Mouse (Mus musculus): Measurements from ENCODE around the gene Smug1. TPM values are rescaled to one million over a fixed set of nuclear protein-coding genes. Genes with fewer than 3 reads are reported as not detected.

The Smug1 gene
- total RNA-seq, 1 experiment: 10.6 TPM

- H3K36me3 ChIP-seq (ENCODE audit: control insufficient read depth, insufficient read depth, low read length, poor library complexity, severe bottlenecking): no peaks in the 10 kb centered on the region
- no peak overlapping the region for H3K9ac ChIP-seq (ENCODE audit: insufficient read depth, low read depth, low read length, poor library complexity, severe bottlenecking)
- TF ChIP-seq MAFK (IDR thresholded peaks at IDR 0.05; ENCODE audit: insufficient read depth, low read depth, low read length) (no peak), ZNF384 (IDR thresholded peaks at IDR 0.05; ENCODE audit: low read depth, low read length) (no peak), ZC3H11A (IDR thresholded peaks at IDR 0.05; ENCODE audit: borderline replicate concordance, low read depth, low read length) (no peak), HCFC1 (IDR thresholded peaks at IDR 0.05; ENCODE audit: borderline replicate concordance, insufficient read depth, low read length) (no peak), CHD2 (IDR thresholded peaks at IDR 0.05; ENCODE audit: low read depth, low read length) (no peak)
- H3K4me1 ChIP-seq (ENCODE audit: control insufficient read depth in 2 of 2, insufficient read depth in 2 of 2, low read length in 2 of 2, poor library complexity in 1 of 2): no peaks in the 10 kb centered on the region
- H3K4me3 ChIP-seq (ENCODE audit: insufficient read depth in 1 of 2, low read depth in 1 of 2, low read length in 2 of 2, poor library complexity in 1 of 2, severe bottlenecking in 1 of 2): no peak overlapping the region
- H3K27ac ChIP-seq (ENCODE audit: insufficient read depth, low read depth, low read length, poor library complexity, severe bottlenecking): no peak overlapping the region
- in situ Hi-C loops (cut with MboI; ENCODE audit: low sequenced_read_pairs in 2 of 2, unreplicated experiment in 2 of 2): no loop called here
- DNase-seq (ENCODE audit: low read depth, low spot score): no peak
- no peaks in the 10 kb centered on the region for H3K9me3 ChIP-seq (ENCODE audit: control insufficient read depth, insufficient read depth, low read depth, low read length)
Measured at GRCm38 (mm10) chr15:103115256-103115655, 51.6 kb downstream of the Smug1 start.

DNA sequence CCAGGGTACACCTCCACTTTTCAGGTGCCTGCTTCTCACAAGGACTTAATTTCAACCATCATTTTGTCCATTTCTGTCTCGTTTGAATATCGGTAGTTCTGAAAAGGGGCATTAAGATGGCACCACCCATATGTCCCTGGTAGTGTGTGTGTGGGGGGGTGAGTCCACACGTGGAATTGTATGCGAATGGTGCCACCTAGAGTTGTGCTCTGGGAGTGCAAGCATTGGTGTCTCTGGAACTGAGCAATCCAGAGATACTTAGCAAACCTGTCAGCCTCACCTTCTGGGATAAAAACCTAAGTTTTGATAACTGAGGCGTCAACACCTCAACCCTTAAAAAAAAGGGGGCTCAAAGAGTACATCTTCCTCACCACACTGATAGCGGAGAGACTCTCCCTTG lies 53.8 kb downstream of the Smug1 start:
- Histone ChIP-seq H3K9ac (ENCODE audit: insufficient read depth, low read depth, low read length, poor library complexity, severe bottlenecking) (no peak overlapping the region), H3K9me3 (ENCODE audit: control insufficient read depth, insufficient read depth, low read depth, low read length) (no peaks in the 10 kb centered on the region), H3K27ac (ENCODE audit: insufficient read depth, low read depth, low read length, poor library complexity, severe bottlenecking) (no peak overlapping the region), H3K36me3 (ENCODE audit: control insufficient read depth, insufficient read depth, low read length, poor library complexity, severe bottlenecking) (no peaks in the 10 kb centered on the region), H3K4me3 (ENCODE audit: insufficient read depth in 1 of 2, low read depth in 1 of 2, low read length in 2 of 2, poor library complexity in 1 of 2, severe bottlenecking in 1 of 2) (no peak overlapping the region), H3K4me1 (ENCODE audit: control insufficient read depth in 2 of 2, insufficient read depth in 2 of 2, low read length in 2 of 2, poor library complexity in 1 of 2) (no peaks in the 10 kb centered on the region)
- DNase-seq (ENCODE audit: low read depth, low spot score): no peak
- in situ Hi-C loops (cut with MboI; ENCODE audit: low sequenced_read_pairs in 2 of 2, unreplicated experiment in 2 of 2): no loop called here
- TF ChIP-seq HCFC1 (IDR thresholded peaks at IDR 0.05; ENCODE audit: borderline replicate concordance, insufficient read depth, low read length) (no peak), ZC3H11A (IDR thresholded peaks at IDR 0.05; ENCODE audit: borderline replicate concordance, low read depth, low read length) (no peak), CHD2 (IDR thresholded peaks at IDR 0.05; ENCODE audit: low read depth, low read length) (no peak), MAFK (IDR thresholded peaks at IDR 0.05; ENCODE audit: insufficient read depth, low read depth, low read length) (no peak), ZNF384 (IDR thresholded peaks at IDR 0.05; ENCODE audit: low read depth, low read length) (no peak)

- DNase-seq (ENCODE audit: low read depth, low spot score): no peak
- no peaks in the 10 kb centered on the region for H3K4me1 ChIP-seq (ENCODE audit: control insufficient read depth in 2 of 2, insufficient read depth in 2 of 2, low read length in 2 of 2, poor library complexity in 1 of 2)
- H3K4me3 ChIP-seq (ENCODE audit: insufficient read depth in 1 of 2, low read depth in 1 of 2, low read length in 2 of 2, poor library complexity in 1 of 2, severe bottlenecking in 1 of 2): no peak overlapping the region
- H3K27ac ChIP-seq (ENCODE audit: insufficient read depth, low read depth, low read length, poor library complexity, severe bottlenecking): no peak overlapping the region
- TF ChIP-seq HCFC1 (IDR thresholded peaks at IDR 0.05; ENCODE audit: borderline replicate concordance, insufficient read depth, low read length): no peak
- TF ChIP-seq ZC3H11A (IDR thresholded peaks at IDR 0.05; ENCODE audit: borderline replicate concordance, low read depth, low read length): no peak
- no peak for TF ChIP-seq ZNF384 (IDR thresholded peaks at IDR 0.05; ENCODE audit: low read depth, low read length)
- no peak for TF ChIP-seq CHD2 (IDR thresholded peaks at IDR 0.05; ENCODE audit: low read depth, low read length)
- TF ChIP-seq MAFK (IDR thresholded peaks at IDR 0.05; ENCODE audit: insufficient read depth, low read depth, low read length): no peak
- no peak overlapping the region for H3K9ac ChIP-seq (ENCODE audit: insufficient read depth, low read depth, low read length, poor library complexity, severe bottlenecking)
- H3K9me3 ChIP-seq (ENCODE audit: control insufficient read depth, insufficient read depth, low read depth, low read length): no peaks in the 10 kb centered on the region
- in situ Hi-C loops (cut with MboI; ENCODE audit: low sequenced_read_pairs in 2 of 2, unreplicated experiment in 2 of 2): no loop called here
- no peaks in the 10 kb centered on the region for H3K36me3 ChIP-seq (ENCODE audit: control insufficient read depth, insufficient read depth, low read length, poor library complexity, severe bottlenecking)
Measured at GRCm38 (mm10) chr15:103112309-103112708, 54.6 kb downstream of the Smug1 start.

DNA sequence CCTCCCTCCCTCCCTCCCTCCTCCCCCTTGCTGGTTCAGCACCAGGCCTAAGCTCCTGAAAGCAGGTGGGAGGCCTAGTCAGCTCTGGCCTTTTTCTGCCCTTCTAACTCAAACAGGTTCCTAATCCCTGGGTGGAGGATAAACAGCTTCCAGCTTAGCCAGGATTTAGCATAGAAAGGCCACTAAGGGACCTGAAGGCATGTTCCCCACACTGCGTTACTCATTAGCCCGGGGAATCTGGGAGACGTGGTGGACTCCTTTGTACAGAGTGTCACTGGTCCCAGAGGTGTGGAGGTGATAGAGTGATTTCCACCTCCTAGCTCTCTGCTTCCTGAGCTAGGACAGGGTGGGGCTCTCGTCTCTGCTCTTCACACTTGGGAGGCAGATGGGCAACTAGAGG lies 57.0 kb downstream of the Smug1 start:
- no peak for TF ChIP-seq HCFC1 (IDR thresholded peaks at IDR 0.05; ENCODE audit: borderline replicate concordance, insufficient read depth, low read length)
- TF ChIP-seq CHD2 (IDR thresholded peaks at IDR 0.05; ENCODE audit: low read depth, low read length): no peak
- TF ChIP-seq MAFK (IDR thresholded peaks at IDR 0.05; ENCODE audit: insufficient read depth, low read depth, low read length): no peak
- no peak for TF ChIP-seq ZNF384 (IDR thresholded peaks at IDR 0.05; ENCODE audit: low read depth, low read length)
- H3K9ac ChIP-seq (ENCODE audit: insufficient read depth, low read depth, low read length, poor library complexity, severe bottlenecking): no peak overlapping the region
- H3K27ac ChIP-seq (ENCODE audit: insufficient read depth, low read depth, low read length, poor library complexity, severe bottlenecking): no peak overlapping the region
- no peak overlapping the region for H3K4me3 ChIP-seq (ENCODE audit: insufficient read depth in 1 of 2, low read depth in 1 of 2, low read length in 2 of 2, poor library complexity in 1 of 2, severe bottlenecking in 1 of 2)
- no peaks in the 10 kb centered on the region for H3K9me3 ChIP-seq (ENCODE audit: control insufficient read depth, insufficient read depth, low read depth, low read length)
- in situ Hi-C loops (cut with MboI; ENCODE audit: low sequenced_read_pairs in 2 of 2, unreplicated experiment in 2 of 2): no loop called here
- H3K4me1 ChIP-seq (ENCODE audit: control insufficient read depth in 2 of 2, insufficient read depth in 2 of 2, low read length in 2 of 2, poor library complexity in 1 of 2): no peaks in the 10 kb centered on the region
- no peaks in the 10 kb centered on the region for H3K36me3 ChIP-seq (ENCODE audit: control insufficient read depth, insufficient read depth, low read length, poor library complexity, severe bottlenecking)
- DNase-seq (ENCODE audit: low read depth, low spot score): no peak

- H3K27ac ChIP-seq (ENCODE audit: insufficient read depth, low read depth, low read length, poor library complexity, severe bottlenecking): no peak overlapping the region
- H3K4me1 ChIP-seq (ENCODE audit: control insufficient read depth in 2 of 2, insufficient read depth in 2 of 2, low read length in 2 of 2, poor library complexity in 1 of 2): no peaks in the 10 kb centered on the region
- H3K4me3 ChIP-seq (ENCODE audit: insufficient read depth in 1 of 2, low read depth in 1 of 2, low read length in 2 of 2, poor library complexity in 1 of 2, severe bottlenecking in 1 of 2): no peak overlapping the region
- DNase-seq (ENCODE audit: low read depth, low spot score): no peak
- H3K36me3 ChIP-seq (ENCODE audit: control insufficient read depth, insufficient read depth, low read length, poor library complexity, severe bottlenecking): no peaks in the 10 kb centered on the region
- no peak overlapping the region for H3K9ac ChIP-seq (ENCODE audit: insufficient read depth, low read depth, low read length, poor library complexity, severe bottlenecking)
- in situ Hi-C loops (cut with MboI; ENCODE audit: low sequenced_read_pairs in 2 of 2, unreplicated experiment in 2 of 2): no loop called here
- TF ChIP-seq HCFC1 (IDR thresholded peaks at IDR 0.05; ENCODE audit: borderline replicate concordance, insufficient read depth, low read length): no peak
- no peak for TF ChIP-seq ZNF384 (IDR thresholded peaks at IDR 0.05; ENCODE audit: low read depth, low read length)
- no peak for TF ChIP-seq CHD2 (IDR thresholded peaks at IDR 0.05; ENCODE audit: low read depth, low read length)
- H3K9me3 ChIP-seq (ENCODE audit: control insufficient read depth, insufficient read depth, low read depth, low read length): no peaks in the 10 kb centered on the region
Measured at GRCm38 (mm10) chr15:103108066-103108676, 58.7 kb downstream of the Smug1 start.

All from ES-E14 (cell line).